Mouse (Mus musculus) 3T3-L1 (cell line): ENCODE data around the gene Tspan31.
"Not testable (repeated sequence)": the region's sequence is repeated elsewhere in the genome, so short reads cannot be mapped to it uniquely, and the experiment has no call there.

ENCODE experiments used
- DNase-seq: peaks from one replicate; pipeline ENCODE4 v3.0.0-alpha.2; 2015; ENCODE audit warnings: low read depth, low spot score

Gene Tspan31

DNA sequence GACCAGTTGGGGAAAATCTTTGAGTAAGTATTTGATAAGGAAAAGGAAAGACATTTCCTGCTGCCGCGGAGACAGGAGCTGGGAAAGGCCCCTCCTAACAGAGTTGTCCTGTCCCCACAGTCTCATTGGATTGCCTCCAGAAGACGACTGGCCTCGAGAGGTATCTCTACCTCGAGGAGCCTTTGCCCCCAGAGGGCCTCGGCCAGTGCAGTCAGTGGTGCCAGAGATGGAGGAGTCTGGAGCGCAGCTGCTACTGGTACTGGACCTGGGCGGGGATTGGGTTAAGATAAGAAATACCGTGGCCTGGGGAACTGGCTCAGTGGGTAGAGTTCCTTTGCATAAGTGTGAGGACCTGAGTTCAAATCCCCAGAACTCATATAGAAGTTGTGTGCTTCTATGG lies 4.1 kb downstream of the Tspan31 start:
- no peak for DNase-seq

- peak; percentile 45 for DNase-seq
Observed at GRCm38 (mm10) chr10:127063913-127064870, 5.9 kb downstream of the Tspan31 start.

GRCm38 (mm10) chr10:127063239-127063872 lies 6.7 kb downstream of the Tspan31 start, which contains the start of gene Cdk4:
TSS of gene Cdk4 (plus strand) at chr10:127063534.
- peak; percentile 97 for DNase-seq

DNA sequence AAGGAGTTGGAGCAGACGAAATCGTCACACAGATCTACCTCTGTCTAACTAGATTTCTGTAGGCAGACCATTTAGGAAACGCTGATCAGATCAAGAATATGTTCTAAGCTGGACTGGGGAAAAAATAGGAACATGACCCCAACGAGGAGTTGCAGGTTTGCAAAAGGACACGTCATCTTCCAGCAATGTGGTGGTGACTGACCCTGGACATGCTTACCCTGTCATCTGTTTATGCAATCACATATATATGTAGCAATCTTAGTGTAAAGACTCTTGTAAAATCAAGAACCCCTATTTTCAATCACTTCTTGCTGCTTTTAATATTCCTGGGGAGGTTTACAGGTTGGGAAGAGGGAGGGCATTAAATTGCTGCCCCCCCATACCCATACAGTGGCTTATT lies 7.6 kb downstream of the Tspan31 start:
- peak; percentile 69 for DNase-seq

- not testable (repeated sequence) for DNase-seq
Observed at GRCm38 (mm10) chr10:127062101-127062500, 8.0 kb downstream of the Tspan31 start.

DNA sequence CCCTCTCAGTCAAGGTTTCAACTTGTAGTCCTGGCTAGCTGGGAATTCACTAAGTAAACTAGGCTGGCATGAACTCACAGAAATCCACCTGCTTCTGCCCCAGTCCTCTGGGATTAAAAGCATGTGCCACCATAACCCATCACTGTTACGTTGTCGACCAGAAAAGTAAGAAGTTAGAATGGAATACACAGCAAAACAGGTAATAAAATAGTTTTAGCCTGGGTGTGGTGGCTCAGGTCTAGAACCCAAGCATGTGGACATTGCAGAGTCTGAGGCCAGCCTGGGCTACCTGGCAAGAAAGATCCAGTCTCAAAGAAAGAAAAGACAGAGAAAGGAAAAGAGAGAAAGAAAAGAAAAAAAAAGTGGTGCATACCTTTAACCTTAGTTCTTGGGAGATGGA lies 8.6 kb downstream of the Tspan31 start:
- no peak for DNase-seq

DNA sequence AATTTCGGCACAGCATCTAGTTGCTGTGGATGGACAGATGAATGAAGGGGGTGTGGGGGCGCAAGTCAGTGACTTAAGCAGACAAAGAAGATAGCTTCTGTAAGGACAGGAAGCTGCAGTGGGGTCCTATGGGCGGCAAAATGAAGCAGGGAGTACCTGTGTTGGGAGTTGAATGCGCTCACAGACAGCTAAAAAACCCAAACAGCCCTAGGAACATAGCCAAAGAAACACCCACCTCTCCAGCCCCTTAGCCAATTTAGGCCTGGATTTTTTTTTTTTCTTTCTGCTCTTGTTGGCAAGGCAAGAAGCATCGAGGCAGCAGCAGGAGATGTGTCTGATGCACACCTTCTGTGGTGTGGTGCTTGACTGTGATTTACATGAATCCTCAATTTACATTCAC lies 9.0 kb downstream of the Tspan31 start:
- no peak for DNase-seq

DNA sequence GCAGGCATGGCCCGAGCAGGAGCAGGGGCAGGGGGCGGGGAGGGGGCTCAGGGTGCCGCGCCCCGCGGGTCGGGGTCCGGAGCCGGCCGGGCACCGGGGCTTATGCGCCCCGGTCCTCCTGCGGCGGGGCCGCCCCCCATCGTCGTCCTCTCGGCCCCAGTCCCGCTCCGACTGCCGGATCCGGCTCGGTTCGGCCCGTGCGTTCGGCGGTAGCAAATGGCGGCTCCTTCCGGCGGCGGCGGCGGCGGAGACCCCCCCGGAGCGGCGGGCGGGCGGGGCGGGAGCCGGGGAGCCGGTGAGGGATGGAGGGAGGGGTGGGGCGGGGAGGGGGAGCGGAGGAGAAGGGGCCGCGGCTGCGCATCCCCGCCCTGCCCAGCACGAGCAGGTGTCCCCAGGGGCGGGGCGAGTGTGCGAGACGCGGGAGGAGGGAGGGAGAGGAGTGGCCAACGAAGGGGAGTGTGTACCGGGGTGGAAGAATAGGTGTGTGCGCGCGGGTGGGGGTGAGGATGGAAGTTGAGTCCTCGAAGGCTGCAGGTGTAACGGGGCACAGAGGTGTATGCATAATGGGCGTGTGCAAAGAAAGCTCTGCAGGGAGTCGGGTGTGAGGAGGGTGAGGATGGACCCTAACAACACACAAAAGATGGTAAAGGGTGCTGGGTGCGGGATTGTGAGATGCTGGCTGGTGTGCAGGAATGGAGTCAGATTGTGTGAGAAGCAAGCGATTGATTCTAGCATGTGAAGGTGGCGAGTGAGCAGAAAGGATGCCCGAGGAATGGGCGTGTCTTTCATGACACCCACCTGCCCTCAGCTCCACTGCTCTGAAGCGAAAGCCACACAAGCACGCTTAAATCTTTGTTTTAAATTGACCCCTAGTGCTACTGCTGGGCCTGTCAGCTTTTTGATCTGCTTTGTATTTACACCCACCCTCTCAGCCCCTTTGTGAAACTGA lies 9.8 kb downstream of the Tspan31 start, which contains the start of gene March9:
TSS of gene March9 (minus strand) at position 217 of the 949 bp plus-strand sequence.
- no peak for DNase-seq

- no peak for DNase-seq
Observed at GRCm38 (mm10) chr10:127059174-127059967, 10.7 kb downstream of the Tspan31 start.

- DNase-seq = no peak
Observed at GRCm38 (mm10) chr10:127058708-127059107, 11.4 kb downstream of the Tspan31 start.

DNA sequence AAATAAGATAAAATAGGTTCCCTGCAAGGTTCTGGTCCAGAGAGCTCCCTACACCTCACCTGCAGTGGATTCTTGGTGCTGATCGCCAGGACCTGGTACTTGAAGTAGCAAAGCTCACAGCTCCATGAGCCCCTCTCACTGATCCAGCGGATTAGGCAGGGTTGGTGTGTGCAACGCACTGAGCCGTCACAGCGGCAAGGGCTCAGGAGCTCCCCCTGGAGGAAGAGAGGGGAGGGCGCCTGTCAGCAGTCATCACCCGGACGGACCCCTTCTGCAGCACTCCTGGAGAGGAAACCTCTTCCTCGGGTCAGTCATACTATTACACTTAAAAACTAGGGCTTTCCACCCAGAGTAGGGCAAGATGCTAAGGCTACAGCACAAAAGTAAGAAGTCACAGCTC lies 11.9 kb downstream of the Tspan31 start:
- DNase-seq = peak; percentile 49

GRCm38 (mm10) chr10:127056490-127056889 lies 13.6 kb downstream of the Tspan31 start:
- DNase-seq = no peak

DNA sequence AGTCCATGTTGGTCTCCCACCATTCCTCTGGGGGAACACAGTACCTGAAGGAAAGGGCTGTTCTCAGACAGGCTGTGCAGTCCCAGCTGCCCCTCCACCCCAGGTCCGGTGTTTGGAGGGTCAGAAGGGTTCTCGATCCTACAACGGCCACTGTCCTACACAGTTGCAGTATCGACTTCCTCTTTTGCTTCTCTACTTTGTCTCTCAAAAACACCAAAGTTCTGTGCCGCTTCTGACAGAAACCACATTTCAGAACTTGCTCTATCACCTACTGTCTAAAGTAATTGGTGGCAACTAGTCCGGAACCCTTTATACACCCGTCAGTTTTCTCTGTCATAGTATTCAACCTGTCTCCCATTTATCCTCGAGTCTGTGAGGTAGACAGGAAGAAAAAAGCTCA lies 14.7 kb downstream of the Tspan31 start:
- no peak for DNase-seq

- DNase-seq = no peak
Observed at GRCm38 (mm10) chr10:127054646-127055045, 15.4 kb downstream of the Tspan31 start.

- no peak for DNase-seq
Observed at GRCm38 (mm10) chr10:127050119-127050474, 20.0 kb downstream of the Tspan31 start.

- no peak for DNase-seq
Observed at GRCm38 (mm10) chr10:127049395-127050118, 20.5 kb downstream of the Tspan31 start.

DNA sequence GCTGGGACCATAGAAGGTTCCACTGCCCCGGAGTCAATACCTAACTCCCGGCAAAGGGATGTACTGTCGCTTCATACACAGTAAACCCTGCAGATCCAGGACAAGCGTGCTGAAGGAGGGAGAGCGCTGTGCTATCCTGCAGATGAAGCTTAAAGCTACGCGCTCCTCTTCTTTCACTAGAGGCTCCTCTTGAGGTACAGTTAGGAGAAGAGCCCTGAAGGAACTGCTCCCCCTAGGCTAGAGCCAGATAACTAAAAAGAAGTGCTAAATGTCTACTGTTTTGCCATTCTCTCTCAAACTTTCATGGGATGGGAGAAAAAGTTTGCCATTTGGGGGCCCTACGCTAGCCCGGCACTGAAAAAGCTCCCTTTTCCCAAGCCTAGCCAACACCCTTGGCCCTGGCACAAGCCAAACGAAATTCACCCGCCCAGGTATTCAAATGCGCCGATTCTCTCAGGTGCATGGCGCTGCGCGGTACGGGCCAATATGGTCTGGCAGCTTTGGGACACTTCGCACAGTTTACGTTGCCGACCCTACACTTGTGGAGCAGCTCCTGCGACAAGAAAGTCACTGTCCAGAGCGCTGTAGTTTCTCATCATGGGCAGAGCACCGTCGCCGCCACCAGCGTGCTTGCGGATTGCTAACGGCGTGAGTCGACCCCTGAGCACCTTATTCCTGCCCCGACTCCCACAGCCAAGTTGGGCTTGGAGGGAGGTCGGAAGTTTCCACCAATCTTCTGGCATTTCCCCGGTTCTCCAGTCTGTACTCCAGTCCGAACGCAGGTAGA lies 21.3 kb downstream of the Tspan31 start:
- DNase-seq = no peak

DNA sequence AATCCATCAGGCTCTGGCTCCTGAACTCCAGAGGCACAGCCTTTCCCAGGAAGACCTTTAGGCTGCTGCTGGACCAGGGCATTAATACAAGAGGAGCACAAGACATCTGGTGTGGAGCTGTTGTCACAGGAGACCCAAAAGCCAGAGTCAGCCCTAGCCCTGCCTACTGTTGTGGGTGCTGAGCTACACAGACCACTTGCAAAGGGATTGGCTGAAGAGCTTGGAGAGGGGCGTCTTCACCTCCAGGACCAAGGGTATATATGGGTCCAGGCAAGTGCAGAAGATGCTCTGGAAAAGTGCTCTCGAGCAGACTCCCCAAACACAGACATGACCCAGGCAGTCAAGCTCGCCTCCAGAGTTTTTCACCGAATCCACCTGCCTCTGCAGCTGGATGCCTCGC lies 22.1 kb downstream of the Tspan31 start, which contains the start of gene Cyp27b1:
TSS of gene Cyp27b1 (plus strand) at position 297 of the 400 bp plus-strand sequence.
- DNase-seq = no peak

DNA sequence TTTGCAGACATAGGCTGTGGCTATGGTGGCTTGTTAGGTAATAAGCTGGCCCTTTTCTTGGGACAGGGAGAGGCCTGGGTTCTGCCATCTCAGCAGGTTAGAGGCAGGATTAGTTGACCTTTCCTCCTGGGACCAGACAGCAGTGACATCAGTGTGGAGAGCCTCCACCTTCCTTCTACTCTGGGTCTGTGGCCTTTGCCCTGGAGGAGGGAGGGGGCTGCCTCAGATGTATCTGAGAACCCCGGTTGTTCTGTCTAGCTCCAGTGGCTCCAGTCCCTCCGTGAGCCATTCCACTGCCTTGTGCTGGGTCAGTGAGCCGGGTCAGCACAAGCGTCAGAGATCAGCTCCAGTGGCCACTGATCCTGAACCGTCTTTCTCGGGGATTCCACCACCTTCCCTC lies 26.9 kb downstream of the Tspan31 start:
- no peak for DNase-seq
